Mouse (Mus musculus): ENCODE data around the gene Msrb3. TPM values are rescaled to one million over a fixed set of nuclear protein-coding genes. Genes with fewer than 3 reads are reported as not detected.

Msrb3 gene
- polyA plus RNA-seq, 1 experiment from 2014 or later: 1.2 TPM

DNA sequence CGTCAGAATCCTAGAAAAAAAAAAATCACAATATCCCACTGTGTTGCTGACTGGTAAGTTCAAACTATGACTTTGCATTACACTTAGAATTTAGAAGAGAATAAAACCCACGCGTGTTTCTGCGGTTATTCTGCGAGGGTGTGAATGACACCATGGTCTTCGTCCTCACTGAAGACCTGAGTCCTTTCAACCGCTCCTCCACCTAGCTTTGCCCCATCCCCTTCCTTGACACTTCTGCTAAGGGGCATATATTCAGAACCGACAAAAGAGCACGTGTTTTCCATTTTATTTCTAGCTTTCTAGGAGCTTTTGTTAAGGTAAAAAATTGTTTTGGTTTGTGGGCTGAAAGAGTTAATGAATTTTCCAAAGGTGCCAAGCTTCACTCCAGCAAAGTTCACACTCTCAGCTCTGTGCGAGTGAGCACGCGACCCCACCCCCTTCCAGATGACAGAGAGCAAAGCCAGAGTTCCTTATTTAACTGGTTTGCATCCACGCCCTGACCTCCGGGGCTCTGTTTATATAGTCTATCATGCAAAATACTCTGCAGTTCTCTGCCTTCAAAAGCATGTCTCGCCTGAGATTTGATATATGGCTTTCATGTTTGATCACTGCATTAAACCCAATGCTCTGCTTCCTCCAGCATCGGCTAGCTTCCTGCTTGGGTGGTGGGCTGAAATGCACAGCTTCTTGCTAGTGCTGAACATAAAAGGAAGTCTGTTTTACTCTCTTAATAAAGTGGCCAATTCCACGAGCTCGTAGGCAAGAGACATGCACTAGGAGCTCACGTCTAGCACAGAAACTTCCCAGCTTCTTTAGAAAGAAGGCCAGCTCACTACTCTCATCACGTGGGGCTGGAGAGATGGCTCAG lies 77.2 kb downstream of the Msrb3 start:
- no peak overlapping the region for H3K27ac ChIP-seq (replicated peaks; ENCODE audit: low read depth, low read length)
- ATAC-seq (ENCODE audit: low FRiP score, low TSS enrichment) (no peak), DNase-seq (no peak)
- H3K9ac ChIP-seq (replicated peaks; ENCODE audit: low read length): no peak overlapping the region
- no peaks in the 10 kb centered on the region for H3K9me3 ChIP-seq (ENCODE audit: control insufficient read depth, low read length)
- H3K4me3 ChIP-seq (replicated peaks; ENCODE audit: low read depth, low read length): no peak overlapping the region
- H3K36me3 ChIP-seq (ENCODE audit: control insufficient read depth, insufficient read depth, low read length): no peaks in the 10 kb centered on the region
- H3K27me3 ChIP-seq (ENCODE audit: control insufficient read depth, insufficient read depth, low read length): no peaks in the 10 kb centered on the region
- H3K4me2 ChIP-seq (ENCODE audit: low read length): no peak overlapping the region
- 60% methylated on average over 20 of the region's 20 CpGs for WGBS
- 0 out of 2 replicates have a peak, but pooled peaks cover 4% of the 10 kb centered on the region for H3K4me1 ChIP-seq (ENCODE audit: control insufficient read depth, insufficient read depth, low read length)

GRCm38 (mm10) chr10:120820781-120821300 lies 78.1 kb downstream of the Msrb3 start:
- Histone ChIP-seq H3K9me3 (ENCODE audit: control insufficient read depth, low read length) (no peaks in the 10 kb centered on the region), H3K36me3 (ENCODE audit: control insufficient read depth, insufficient read depth, low read length) (no peaks in the 10 kb centered on the region), H3K27me3 (ENCODE audit: control insufficient read depth, insufficient read depth, low read length) (no peaks in the 10 kb centered on the region), H3K4me3 (replicated peaks; ENCODE audit: low read depth, low read length) (no peak overlapping the region), H3K4me1 (ENCODE audit: control insufficient read depth, insufficient read depth, low read length) (0 out of 2 replicates have a peak, but pooled peaks cover 4% of the 10 kb centered on the region), H3K9ac (replicated peaks; ENCODE audit: low read length) (no peak overlapping the region), H3K27ac (replicated peaks; ENCODE audit: low read depth, low read length) (no peak overlapping the region), H3K4me2 (ENCODE audit: low read length) (no peak overlapping the region)
- 31% methylated on average over 12 of the region's 12 CpGs for WGBS
- no peak for ATAC-seq (ENCODE audit: low FRiP score, low TSS enrichment)
- no peak for DNase-seq

DNA sequence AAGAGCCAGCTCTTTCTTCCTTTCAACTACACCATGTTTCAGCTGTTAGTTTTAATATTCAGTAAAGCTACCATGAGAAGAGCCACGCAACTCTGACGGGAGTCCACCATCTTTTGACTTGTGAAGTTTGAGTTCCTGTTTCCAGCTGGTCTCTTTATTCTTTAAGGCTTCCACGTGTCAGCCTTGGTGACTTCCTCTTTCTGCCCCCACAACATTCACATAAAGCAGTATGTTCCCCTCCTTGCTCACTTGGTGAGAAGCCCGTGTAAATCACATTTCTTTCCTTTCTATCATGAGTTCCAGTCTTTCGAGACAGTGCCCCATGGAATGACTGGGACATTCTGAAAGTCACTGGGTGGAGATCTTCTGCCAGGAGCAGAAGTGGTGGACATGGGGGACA lies 83.6 kb downstream of the Msrb3 start:
- WGBS: 85% methylated on average over 5 of the region's 5 CpGs
- DNase-seq: no peak
- H3K4me2 ChIP-seq (ENCODE audit: low read length): no peak overlapping the region
- no peak for ATAC-seq (ENCODE audit: low FRiP score, low TSS enrichment)
- H3K4me1 ChIP-seq (ENCODE audit: control insufficient read depth, insufficient read depth, low read length): no peaks in the 10 kb centered on the region
- no peaks in the 10 kb centered on the region for H3K36me3 ChIP-seq (ENCODE audit: control insufficient read depth, insufficient read depth, low read length)
- no peak overlapping the region for H3K4me3 ChIP-seq (replicated peaks; ENCODE audit: low read depth, low read length)
- H3K9ac ChIP-seq (replicated peaks; ENCODE audit: low read length): no peak overlapping the region
- no peaks in the 10 kb centered on the region for H3K27me3 ChIP-seq (ENCODE audit: control insufficient read depth, insufficient read depth, low read length)
- no peak overlapping the region for H3K27ac ChIP-seq (replicated peaks; ENCODE audit: low read depth, low read length)
- H3K9me3 ChIP-seq (ENCODE audit: control insufficient read depth, low read length): no peaks in the 10 kb centered on the region

DNA sequence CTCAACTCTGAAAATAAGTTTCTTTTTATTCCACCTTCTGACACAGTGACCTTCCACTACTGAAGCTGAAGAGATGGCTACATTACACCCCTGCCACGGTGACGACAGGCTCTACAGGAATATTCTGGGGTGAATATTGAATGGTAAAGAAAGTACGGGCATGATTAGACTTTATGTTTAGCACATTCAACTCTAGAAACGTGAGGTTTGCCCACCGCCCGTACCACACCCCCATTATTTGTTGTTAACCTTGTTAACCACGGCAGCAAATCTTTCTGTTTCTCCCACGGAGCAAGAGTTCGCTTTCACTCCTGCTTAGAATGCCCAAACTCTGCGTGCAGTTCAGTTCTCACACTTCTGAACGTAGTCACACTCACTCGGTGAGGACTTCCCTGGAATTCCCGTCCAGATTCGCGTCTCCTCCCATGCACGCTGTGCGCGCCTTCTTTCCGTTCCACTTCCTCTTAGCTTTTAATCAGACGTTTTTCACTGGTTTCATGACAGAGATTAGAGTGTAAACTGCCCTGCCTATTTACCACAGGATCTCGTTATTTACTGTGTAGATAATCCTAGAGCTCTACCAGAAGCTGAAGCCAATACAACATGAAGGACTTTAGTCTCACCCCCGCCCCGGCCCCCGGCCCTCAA lies 87.0 kb downstream of the Msrb3 start:
- H3K27ac ChIP-seq (replicated peaks; ENCODE audit: low read depth, low read length): no peak overlapping the region
- no peak overlapping the region for H3K4me3 ChIP-seq (replicated peaks; ENCODE audit: low read depth, low read length)
- H3K4me1 ChIP-seq (ENCODE audit: control insufficient read depth, insufficient read depth, low read length): peaks cover 4% of the 10 kb centered on the region; the same call in 1 of the 2 replicates
- DNase-seq (no peak), ATAC-seq (ENCODE audit: low FRiP score, low TSS enrichment) (no peak)
- H3K27me3 ChIP-seq (ENCODE audit: control insufficient read depth, insufficient read depth, low read length): no peaks in the 10 kb centered on the region
- WGBS: 72% methylated on average over 24 of the region's 24 CpGs
- H3K9me3 ChIP-seq (ENCODE audit: control insufficient read depth, low read length): no peaks in the 10 kb centered on the region
- H3K9ac ChIP-seq (replicated peaks; ENCODE audit: low read length): no peak overlapping the region
- H3K36me3 ChIP-seq (ENCODE audit: control insufficient read depth, insufficient read depth, low read length): no peaks in the 10 kb centered on the region
- no peak overlapping the region for H3K4me2 ChIP-seq (ENCODE audit: low read length)

DNA sequence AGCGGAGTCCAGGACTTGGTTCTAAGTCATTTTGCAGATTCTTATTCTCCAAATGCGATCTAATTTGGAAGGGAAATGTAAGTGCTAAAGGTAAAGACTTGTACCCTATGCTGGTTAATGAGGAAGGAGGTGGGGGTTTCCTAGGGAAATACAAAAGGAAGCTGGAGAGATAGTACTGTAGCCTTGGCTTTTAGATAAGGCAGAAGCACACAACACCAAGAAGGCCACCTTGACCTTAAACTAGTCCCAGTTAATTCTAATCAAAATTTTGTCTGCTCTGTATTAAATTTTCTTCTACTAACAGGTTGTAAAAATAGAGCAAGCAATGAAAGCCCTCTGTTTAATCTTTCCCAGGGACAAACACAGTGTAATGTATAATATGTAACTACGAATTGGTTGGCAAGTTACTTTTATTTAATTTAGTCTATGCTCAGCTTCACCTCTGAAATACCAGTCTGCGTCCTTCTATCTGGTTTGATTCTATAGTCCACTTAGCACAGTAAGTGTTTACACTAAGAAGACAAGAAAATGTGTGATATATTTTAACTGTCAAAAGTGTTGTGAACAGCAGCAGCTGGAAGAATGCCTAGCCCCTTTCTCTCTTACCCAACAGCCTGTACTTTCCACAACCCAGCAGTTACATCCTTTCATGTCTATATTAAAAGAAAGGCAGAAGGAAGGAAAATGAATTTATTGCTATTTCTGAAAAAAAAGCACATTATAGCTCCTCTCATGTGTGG lies 87.9 kb downstream of the Msrb3 start:
- H3K4me2 ChIP-seq (ENCODE audit: low read length): no peak overlapping the region

GRCm38 (mm10) chr10:120810053-120810696 lies 88.7 kb downstream of the Msrb3 start:
- WGBS: 43% methylated on average over 14 of the region's 14 CpGs
- no peaks in the 10 kb centered on the region for H3K9me3 ChIP-seq (ENCODE audit: control insufficient read depth, low read length)
- no peak overlapping the region for H3K27ac ChIP-seq (replicated peaks; ENCODE audit: low read depth, low read length)
- DNase-seq (peak; percentile 49), ATAC-seq (ENCODE audit: low FRiP score, low TSS enrichment) (no peak)
- H3K4me3 ChIP-seq (replicated peaks; ENCODE audit: low read depth, low read length): no peak overlapping the region
- H3K4me2 ChIP-seq (ENCODE audit: low read length): no peak overlapping the region
- no peaks in the 10 kb centered on the region for H3K36me3 ChIP-seq (ENCODE audit: control insufficient read depth, insufficient read depth, low read length)
- no peaks in the 10 kb centered on the region for H3K27me3 ChIP-seq (ENCODE audit: control insufficient read depth, insufficient read depth, low read length)
- peaks cover 4% of the 10 kb centered on the region; the same call in 1 of the 2 replicates for H3K4me1 ChIP-seq (ENCODE audit: control insufficient read depth, insufficient read depth, low read length)
- H3K9ac ChIP-seq (replicated peaks; ENCODE audit: low read length): 0 out of 2 replicates have a peak overlapping the region, but pooled peaks have one; percentile 1

More for the DNA sequence above, 87.9 kb downstream of the Msrb3 start:
- Histone ChIP-seq H3K4me3 (replicated peaks; ENCODE audit: low read depth, low read length) (no peak overlapping the region), H3K4me1 (ENCODE audit: control insufficient read depth, insufficient read depth, low read length) (peaks cover 4% of the 10 kb centered on the region; the same call in 1 of the 2 replicates), H3K27me3 (ENCODE audit: control insufficient read depth, insufficient read depth, low read length) (no peaks in the 10 kb centered on the region), H3K9me3 (ENCODE audit: control insufficient read depth, low read length) (no peaks in the 10 kb centered on the region), H3K9ac (replicated peaks; ENCODE audit: low read length) (no peak overlapping the region), H3K27ac (replicated peaks; ENCODE audit: low read depth, low read length) (no peak overlapping the region), H3K36me3 (ENCODE audit: control insufficient read depth, insufficient read depth, low read length) (no peaks in the 10 kb centered on the region)
- DNase-seq: no peak
- ATAC-seq (ENCODE audit: low FRiP score, low TSS enrichment): no peak
- 86% methylated on average over 4 of the region's 4 CpGs for WGBS

DNA sequence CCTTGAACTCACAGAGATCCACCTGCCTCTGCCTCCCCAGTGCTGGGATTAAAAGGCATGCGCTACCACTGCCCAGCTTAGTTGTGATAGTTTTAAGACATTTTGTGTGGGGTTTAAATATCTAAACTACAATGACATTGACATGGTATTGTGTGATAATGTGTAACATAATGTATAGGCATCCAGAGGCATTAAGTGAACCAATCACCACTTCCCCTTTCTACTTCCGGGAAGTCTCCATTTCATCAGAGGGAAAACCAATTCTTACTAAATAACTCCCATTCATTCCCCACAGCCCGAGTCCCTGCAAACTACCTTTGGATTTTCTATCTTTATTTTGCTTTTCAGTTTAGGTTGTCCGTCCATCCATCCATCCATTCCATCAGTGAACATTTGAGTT lies 90.7 kb downstream of the Msrb3 start:
- ATAC-seq (ENCODE audit: low FRiP score, low TSS enrichment) (no peak), DNase-seq (no peak)
- Histone ChIP-seq H3K9me3 (ENCODE audit: control insufficient read depth, low read length) (no peaks in the 10 kb centered on the region), H3K27me3 (ENCODE audit: control insufficient read depth, insufficient read depth, low read length) (no peaks in the 10 kb centered on the region), H3K4me3 (replicated peaks; ENCODE audit: low read depth, low read length) (no peak overlapping the region), H3K9ac (replicated peaks; ENCODE audit: low read length) (no peak overlapping the region), H3K27ac (replicated peaks; ENCODE audit: low read depth, low read length) (no peak overlapping the region), H3K36me3 (ENCODE audit: control insufficient read depth, insufficient read depth, low read length) (no peaks in the 10 kb centered on the region), H3K4me2 (ENCODE audit: low read length) (no peak overlapping the region), H3K4me1 (ENCODE audit: control insufficient read depth, insufficient read depth, low read length) (peaks cover 4% of the 10 kb centered on the region; the same call in 1 of the 2 replicates)
- whole genome bisulfite sequencing: 98% methylated on average over 4 of the region's 4 CpGs

DNA sequence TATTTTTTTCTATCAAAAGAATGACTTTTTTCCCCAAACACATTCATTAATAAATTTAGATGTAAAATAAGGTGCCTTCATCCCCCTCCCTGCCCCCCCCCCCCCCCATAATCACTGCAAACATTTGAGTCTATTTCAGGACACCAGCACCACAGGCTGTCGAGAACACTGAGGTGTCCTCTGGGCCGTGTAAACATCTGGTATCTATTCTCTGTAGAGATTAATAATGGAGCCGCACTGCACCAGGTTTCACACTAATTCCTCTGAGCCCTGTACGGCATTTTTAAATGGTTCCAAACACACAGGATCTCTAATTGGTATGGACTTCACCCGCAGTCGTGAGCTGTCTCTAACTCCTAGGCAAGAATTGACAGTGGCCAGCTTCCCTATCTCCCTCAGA lies 97.8 kb downstream of the Msrb3 start:
- no peak overlapping the region for H3K9ac ChIP-seq (replicated peaks; ENCODE audit: low read length)
- H3K36me3 ChIP-seq (ENCODE audit: control insufficient read depth, insufficient read depth, low read length): no peaks in the 10 kb centered on the region
- peaks cover 7% of the 10 kb centered on the region; the same call in 1 of the 2 replicates for H3K4me1 ChIP-seq (ENCODE audit: control insufficient read depth, insufficient read depth, low read length)
- no peaks in the 10 kb centered on the region for H3K27me3 ChIP-seq (ENCODE audit: control insufficient read depth, insufficient read depth, low read length)
- 27% methylated on average over 6 of the region's 6 CpGs for WGBS
- H3K4me3 ChIP-seq (replicated peaks; ENCODE audit: low read depth, low read length): no peak overlapping the region
- no peaks in the 10 kb centered on the region for H3K9me3 ChIP-seq (ENCODE audit: control insufficient read depth, low read length)
- DNase-seq (no peak), ATAC-seq (ENCODE audit: low FRiP score, low TSS enrichment) (no peak)
- peak overlapping the region; percentile 25; the same call in 1 of the 2 replicates for H3K4me2 ChIP-seq (ENCODE audit: low read length)
- H3K27ac ChIP-seq (replicated peaks; ENCODE audit: low read depth, low read length): no peak overlapping the region
